Mouse (Mus musculus) urinary bladder, postnatal 25 days (tissue): ENCODE measurements around the gene Ces1g.

Source experiments
- DNase-seq: peaks from one replicate; pipeline ENCODE4 v3.0.0; 2022; ENCODE audit warnings: low spot score

Ces1g gene

GRCm38 (mm10) chr8:93337207-93337606 is at the start of gene Ces1g:
Gene Ces1g (minus strand): TSS chr8:93337308.
- DNase-seq, result no peak

DNA sequence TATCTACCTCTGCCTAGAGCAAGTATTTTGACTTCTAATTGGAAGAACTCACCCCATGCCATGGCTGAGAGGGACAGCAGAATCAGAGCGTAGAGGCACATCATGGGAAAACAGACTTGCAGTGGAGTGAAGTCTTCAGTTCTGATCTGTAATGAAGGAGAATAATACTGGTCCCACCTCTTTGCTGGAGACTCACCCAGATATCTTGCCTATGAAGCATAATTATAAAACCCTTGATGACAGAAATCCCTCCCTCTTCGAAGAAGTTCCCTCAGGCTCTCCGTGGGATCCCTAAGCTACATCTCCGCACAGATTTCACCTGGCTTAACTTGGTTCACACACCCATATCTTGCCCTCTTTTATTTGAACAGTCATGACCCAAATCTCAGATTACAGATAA is 42.5 kb upstream of the Ces1g start, which contains the start of gene Ces1h:
TSS of gene Ces1h (minus strand) at position 101 of the 400 bp plus-strand sequence.
- no peak for DNase-seq

GRCm38 (mm10) chr8:93369481-93369880 is 32.4 kb upstream of the Ces1g start:
- no peak for DNase-seq

GRCm38 (mm10) chr8:93360113-93360512 is 23.0 kb upstream of the Ces1g start:
- DNase-seq, result no peak

- no peak for DNase-seq
These were observed 2.4 kb upstream of the Ces1g start for GRCm38 (mm10) chr8:93339531-93339930.

DNA sequence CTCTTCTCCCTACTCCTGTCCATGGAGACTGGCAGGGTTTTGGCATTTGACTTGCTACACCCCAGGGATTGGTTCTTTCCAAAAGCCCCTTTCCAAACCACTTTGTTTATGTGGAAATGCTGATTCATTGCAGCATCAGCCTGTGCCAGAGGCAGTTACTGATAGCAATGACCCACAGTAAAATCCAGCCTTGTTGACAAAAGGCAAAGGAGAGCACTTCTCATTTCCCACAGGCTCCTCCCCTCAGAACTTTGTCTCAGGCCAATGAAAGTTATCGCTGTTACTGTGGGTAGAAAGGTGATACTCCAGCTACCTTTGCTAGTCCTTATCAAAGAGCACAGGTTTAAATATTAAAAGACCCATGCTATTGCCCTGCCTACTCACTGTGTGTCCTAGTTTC is 4.4 kb downstream of the Ces1g start:
- no peak for DNase-seq

GRCm38 (mm10) chr8:93331151-93331550 is 6.0 kb downstream of the Ces1g start:
- DNase-seq, result no peak

GRCm38 (mm10) chr8:93325123-93325522 is 12.0 kb downstream of the Ces1g start:
- DNase-seq, result no peak

- no peak for DNase-seq
These were observed 20.1 kb downstream of the Ces1g start for GRCm38 (mm10) chr8:93317031-93317430.

- DNase-seq, result no peak
These were observed 21.6 kb downstream of the Ces1g start for GRCm38 (mm10) chr8:93315557-93315956.

- DNase-seq, result no peak
These were observed 53.2 kb downstream of the Ces1g start for GRCm38 (mm10) chr8:93283896-93284295.

DNA sequence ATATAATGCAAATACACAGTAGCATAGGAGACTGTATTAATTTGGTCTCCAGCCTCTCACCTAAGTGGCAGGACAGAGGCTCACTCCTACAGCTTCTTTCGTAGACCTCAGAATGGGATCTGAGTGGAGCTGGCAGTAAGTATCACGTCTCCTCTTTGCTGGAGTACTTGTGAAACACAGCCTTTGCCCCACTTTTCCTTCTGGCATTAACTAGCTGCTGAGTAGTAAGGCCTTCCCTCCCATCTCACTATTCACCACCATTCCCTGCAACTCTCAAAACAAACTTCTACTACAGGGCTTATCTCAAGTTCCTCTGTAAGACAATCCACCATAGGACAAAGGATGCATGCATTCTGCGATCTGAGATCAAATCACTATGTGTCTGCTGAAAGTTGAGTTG is 54.8 kb downstream of the Ces1g start:
- DNase-seq, result no peak

DNA sequence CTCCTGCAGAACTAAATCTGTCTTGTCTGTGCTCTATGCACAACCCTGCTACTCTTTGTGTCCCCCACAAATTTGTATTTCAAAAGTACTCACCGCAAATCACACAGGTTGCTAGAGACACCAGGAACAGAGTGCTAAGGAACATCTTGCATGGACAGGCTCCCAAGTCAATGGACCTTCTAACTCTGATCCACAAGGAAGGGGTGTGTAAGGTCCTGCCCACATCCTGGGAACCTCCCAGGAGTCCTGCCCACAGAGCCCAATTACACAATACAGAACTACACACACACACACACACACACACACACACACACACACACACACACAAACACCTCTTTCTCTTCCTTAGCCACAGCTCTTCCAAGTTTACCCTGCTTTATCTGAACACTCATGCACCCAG is 57.6 kb downstream of the Ces1g start, which contains the start of gene Ces1f:
TSS of gene Ces1f (minus strand) at position 192 of the 400 bp plus-strand sequence.
- no peak for DNase-seq

DNA sequence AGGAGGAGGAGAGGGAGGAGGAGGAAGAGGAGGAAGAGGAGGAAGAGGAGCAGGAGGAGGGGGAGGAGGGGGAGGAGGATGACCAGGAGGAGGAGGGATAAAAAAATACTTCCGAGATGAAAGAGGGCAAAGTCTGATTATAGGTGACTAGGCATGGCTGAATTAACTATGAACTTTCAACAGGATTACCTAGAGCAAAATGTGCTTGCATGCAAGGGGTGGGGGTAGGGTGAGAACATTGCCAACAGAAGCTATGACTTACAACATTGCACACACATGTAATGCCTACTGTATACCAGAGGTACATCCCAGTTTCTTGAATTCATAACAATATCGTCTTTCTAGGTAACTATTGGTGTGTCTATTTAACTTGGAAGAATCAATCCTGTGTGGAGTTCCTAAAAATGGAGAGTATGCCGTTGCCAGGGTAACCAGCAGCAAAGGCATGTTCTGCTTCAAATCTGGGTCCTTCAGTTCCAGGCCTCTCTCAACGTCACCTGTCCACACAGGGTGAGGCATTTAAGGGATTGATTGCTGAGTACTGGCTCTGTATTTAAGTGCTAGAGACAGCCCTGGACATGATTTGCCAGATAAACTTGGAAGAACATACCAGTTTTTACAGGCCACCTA is 58.8 kb downstream of the Ces1g start:
- no peak for DNase-seq

DNA sequence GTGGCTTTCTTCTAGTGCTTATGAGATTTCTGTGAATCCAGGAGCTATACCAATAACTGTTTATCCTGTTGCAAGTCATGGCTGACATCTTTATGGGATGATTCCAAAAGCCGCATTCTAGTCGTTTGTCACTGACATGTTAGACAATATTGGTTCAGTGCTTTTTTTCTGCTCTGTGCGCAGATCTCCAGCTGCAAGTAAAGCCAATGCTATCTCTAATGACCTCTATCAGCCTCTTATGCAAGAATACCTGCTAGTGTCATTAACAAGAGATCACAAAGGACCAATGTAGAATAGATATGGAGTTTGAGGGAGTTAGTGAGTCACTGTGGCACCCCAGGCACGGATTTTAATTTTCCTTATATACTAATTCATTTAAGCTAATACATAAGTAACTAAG is 62.5 kb downstream of the Ces1g start:
- no peak for DNase-seq

DNA sequence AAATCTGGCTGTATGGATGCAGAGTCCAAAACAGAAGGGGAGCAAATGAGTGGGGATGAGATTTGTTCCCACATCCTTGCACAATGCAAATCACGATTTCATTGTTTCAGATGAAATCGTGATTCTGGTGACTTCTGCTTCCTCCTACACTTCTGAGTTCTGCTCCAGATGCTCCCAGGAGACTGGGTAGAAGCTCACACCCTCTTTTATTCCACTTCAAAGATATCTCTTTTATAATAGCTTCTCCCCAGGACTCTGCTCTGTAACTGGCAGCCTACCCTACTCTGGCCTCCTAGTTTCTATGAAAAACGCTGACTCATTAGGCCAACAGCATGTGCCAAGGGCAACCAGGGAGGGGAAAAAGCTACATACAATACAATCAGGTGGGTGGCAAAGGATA is 63.8 kb downstream of the Ces1g start:
- DNase-seq, result no peak

DNA sequence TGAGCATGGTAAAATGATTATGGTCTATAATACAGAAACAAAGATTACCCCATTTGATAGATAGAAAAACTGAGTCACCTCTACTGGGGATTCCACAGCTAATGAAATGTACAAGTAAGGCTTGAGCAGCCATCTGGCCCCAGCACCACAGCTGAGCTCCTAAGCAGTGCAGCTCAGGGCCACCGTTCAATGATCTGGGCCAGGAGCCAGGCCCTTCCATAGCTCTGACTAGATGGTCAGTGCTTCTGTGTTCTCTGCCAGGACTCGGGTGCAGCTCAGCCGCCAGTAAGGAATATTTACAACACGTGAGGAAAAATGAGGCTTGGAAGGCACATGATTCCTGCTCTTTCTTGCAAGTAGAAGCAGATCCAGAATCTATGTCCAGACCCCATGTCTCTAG is 64.4 kb downstream of the Ces1g start:
- DNase-seq, result no peak

- no peak for DNase-seq
These were observed 75.7 kb downstream of the Ces1g start for GRCm38 (mm10) chr8:93261436-93261835.

DNA sequence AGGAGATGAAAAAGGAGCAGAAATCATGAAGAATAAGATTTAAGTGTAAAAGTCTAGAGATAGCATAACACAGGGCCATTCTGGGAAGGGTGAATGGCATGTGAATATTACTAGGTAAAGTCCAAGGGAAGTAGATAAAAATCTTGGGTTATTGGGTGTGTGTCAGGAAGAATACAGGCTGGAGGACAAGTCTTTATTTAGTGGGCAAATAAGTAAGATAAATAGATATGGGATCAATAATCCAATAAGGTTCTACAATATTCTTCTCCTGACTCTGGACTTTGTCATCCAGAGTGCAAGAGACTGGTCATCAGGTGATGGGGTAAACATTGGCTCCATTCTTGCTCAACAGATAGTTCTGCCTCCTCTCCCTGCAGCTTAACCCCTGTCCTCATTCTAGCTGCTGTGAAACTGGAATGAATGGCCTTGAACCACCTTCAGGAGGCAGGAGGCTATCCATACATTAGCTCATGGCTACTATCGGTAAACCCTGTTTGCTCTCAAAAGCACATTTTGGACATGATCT is 84.6 kb downstream of the Ces1g start:
- no peak for DNase-seq
